Mouse (Mus musculus): Measurements from ENCODE around the gene Spry1.
A peak's percentile ranks its signal among the peaks of the same experiment; 100 is the strongest.

Spry1 gene

GRCm38 (mm10) chr3:37641796-37642680, 2.3 kb downstream of the Spry1 start:
- peak; percentile 36 to 47 for DNase-seq

GRCm38 (mm10) chr3:37642681-37643214, 3.0 kb downstream of the Spry1 start:
- peak; percentile 21 to 25 for DNase-seq

- no peak for DNase-seq
Measured at GRCm38 (mm10) chr3:37643411-37643810, 3.7 kb downstream of the Spry1 start.

- no peak for DNase-seq
Measured at GRCm38 (mm10) chr3:37643903-37644302, 4.2 kb downstream of the Spry1 start.

GRCm38 (mm10) chr3:37645061-37645460, 5.3 kb downstream of the Spry1 start:
- no peak for DNase-seq

GRCm38 (mm10) chr3:37646221-37646620, 6.5 kb downstream of the Spry1 start:
- no peak for DNase-seq

- DNase-seq: no peak
Measured at GRCm38 (mm10) chr3:37647225-37647624, 7.5 kb downstream of the Spry1 start.

GRCm38 (mm10) chr3:37648244-37648643, 8.5 kb downstream of the Spry1 start:
- DNase-seq: no peak

- DNase-seq: no peak
Measured at GRCm38 (mm10) chr3:37649281-37649680, 9.5 kb downstream of the Spry1 start.

GRCm38 (mm10) chr3:37652537-37652936, 12.8 kb downstream of the Spry1 start:
- DNase-seq: no peak

- peak; percentile 23 to 25 for DNase-seq
Measured at GRCm38 (mm10) chr3:37653935-37654729, 14.4 kb downstream of the Spry1 start.

- no peak for DNase-seq
Measured at GRCm38 (mm10) chr3:37654787-37655186, 15.0 kb downstream of the Spry1 start.

- DNase-seq: peak; percentile 61 to 71
Measured at GRCm38 (mm10) chr3:37655933-37656633, 16.3 kb downstream of the Spry1 start.

- DNase-seq: no peak
Measured at GRCm38 (mm10) chr3:37657009-37657408, 17.3 kb downstream of the Spry1 start.

- DNase-seq: no peak
Measured at GRCm38 (mm10) chr3:37658155-37658554, 18.4 kb downstream of the Spry1 start.

GRCm38 (mm10) chr3:37659621-37660020, 19.9 kb downstream of the Spry1 start:
- no peak for DNase-seq

GRCm38 (mm10) chr3:37666291-37667118, 26.8 kb downstream of the Spry1 start:
- DNase-seq: peak; percentile 69 to 71

GRCm38 (mm10) chr3:37667119-37667467, 27.3 kb downstream of the Spry1 start:
- DNase-seq: no peak

GRCm38 (mm10) chr3:37667736-37668135, 28.0 kb downstream of the Spry1 start:
- no peak for DNase-seq

- no peak for DNase-seq
Measured at GRCm38 (mm10) chr3:37668652-37669051, 28.9 kb downstream of the Spry1 start.

- DNase-seq: no peak
Measured at GRCm38 (mm10) chr3:37669100-37669499, 29.4 kb downstream of the Spry1 start.
